Mouse (Mus musculus) megakaryocyte-erythroid progenitor cell, adult 5 weeks (primary cell): Measurements from ENCODE around the gene Gm17467. TPM values are rescaled to one million over a fixed set of nuclear protein-coding genes. Genes with fewer than 3 reads are reported as not detected.

Experiments used
- polyA plus RNA-seq: library from polyadenylated mRNA; stranded (reverse); fragments of >175 nt; gene quantifications from 2 replicates; pipeline ENCODE4 v1.2.3, GENCODE M21; 2012

Gene Gm17467
- polyA plus RNA-seq = not detected in 2 replicates

DNA sequence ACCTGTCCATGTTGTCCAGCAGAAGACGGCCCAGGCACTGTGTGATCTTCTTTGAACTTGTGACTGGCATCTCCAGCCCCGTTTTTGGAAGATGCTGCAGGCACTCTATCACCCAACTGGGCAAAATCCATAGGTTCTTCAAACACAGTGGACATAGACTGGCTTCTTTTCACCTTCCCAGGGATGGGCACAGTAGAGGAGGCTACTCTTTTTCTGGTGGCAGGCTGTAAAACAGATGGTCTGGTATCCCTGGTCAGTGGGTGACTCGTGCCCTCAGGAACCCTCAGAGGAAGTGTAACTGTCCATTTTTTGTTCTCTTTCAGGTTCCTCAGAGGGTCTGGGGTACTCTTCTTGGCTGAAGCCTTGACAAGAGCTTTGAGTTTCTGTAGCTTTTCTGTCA, at the start of gene Gm17467:
Gene Gm17467, minus strand, starts transcription at position 101 of the 400 bp plus-strand sequence.

Other genes with a start within 250 kb of the Gm17467 start
- not detected in 2 replicates for gene Cldn34c2, start 123.1 kb downstream of the Gm17467 start, polyA plus RNA-seq
- gene Cldn34c3, start 88.9 kb upstream of the Gm17467 start, polyA plus RNA-seq = not detected in 2 replicates